Mouse (Mus musculus): Measurements from ENCODE around the gene Ube2f.
A peak's percentile ranks its signal among the peaks of the same experiment; 100 is the strongest.

Ube2f gene

DNA sequence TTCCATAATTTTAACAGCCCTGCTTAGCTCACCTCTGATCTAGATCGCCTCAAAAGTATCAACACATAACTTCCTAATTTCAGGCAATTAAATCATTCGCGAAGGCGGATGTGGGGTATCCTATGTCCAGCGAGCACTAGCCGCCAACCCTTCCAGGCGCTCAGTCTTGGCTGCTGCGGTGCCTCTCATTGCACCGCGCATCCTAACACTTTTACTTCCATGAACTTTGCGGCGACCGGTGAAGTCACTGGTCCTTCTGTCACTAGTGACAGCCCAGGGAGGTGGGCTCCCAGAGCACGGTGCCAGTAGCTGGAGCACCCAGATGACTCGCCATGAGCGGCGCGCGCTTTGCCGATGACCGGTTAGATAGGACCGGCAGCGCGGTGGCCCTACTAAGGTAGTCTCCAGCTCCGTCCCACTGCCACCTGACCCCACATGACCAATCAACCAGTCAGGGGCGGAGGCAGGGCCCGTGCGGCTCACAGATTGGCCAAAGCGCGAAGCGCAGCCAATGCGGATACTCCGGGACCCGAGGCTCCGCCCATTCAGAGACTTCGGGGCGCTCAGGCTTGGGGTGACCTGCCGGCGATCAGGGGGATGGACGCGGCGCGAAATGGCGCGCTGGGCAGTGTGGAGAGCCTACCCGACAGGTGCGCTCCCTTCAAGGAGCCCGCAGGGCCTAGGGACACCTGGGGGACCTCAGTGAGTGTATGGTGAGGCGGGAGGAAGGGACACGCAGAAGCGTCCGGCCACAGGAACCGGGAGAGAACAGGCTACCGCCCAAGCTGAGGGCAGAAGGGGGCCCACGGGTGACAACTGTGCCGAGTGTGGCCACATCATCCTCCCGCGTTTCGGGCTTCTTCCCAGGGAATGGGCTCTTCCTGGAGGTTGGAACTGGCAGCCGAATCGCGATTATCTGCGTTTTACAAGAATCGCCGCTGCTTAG is 48.0 kb downstream of the Ube2f start, which contains the start of gene Scly:
Gene Scly, plus strand, starts transcription at position 540 of the 946 bp plus-strand sequence.
- peak; percentile 81 for DNase-seq (ENCODE audit: low spot score)

DNA sequence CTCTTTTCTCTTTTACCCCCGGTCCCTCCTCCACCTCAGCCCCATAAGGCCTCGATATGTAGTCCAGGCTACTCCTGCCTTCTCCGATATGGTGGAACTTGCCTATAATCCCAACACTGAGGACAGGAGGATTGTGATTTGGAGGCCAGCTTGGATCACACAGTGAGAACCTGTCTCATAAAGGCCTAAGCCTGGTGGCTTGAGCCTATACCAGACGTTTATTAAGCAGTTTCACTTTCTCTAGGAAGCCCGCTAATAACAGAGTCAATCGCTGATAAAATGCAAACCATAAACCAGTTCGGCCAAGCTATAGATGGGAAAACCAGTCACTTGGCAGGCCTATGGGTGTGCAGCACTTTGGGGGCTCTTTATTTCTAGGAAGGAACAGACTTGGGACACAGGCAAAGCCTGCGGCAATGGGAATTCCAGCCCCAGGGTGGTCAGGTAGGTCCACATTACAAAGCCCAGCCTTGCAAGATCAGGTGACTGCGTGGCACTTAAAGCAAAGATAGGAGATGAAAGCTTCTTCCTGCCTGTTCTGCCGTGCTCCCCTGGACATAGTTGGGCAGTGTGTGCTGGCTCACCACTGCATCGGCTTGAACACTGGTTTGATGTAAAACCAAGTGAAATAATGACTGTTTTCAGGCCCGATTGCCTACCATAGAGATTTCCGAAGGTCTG is 49.1 kb downstream of the Ube2f start:
- no peak for DNase-seq (ENCODE audit: low spot score)

DNA sequence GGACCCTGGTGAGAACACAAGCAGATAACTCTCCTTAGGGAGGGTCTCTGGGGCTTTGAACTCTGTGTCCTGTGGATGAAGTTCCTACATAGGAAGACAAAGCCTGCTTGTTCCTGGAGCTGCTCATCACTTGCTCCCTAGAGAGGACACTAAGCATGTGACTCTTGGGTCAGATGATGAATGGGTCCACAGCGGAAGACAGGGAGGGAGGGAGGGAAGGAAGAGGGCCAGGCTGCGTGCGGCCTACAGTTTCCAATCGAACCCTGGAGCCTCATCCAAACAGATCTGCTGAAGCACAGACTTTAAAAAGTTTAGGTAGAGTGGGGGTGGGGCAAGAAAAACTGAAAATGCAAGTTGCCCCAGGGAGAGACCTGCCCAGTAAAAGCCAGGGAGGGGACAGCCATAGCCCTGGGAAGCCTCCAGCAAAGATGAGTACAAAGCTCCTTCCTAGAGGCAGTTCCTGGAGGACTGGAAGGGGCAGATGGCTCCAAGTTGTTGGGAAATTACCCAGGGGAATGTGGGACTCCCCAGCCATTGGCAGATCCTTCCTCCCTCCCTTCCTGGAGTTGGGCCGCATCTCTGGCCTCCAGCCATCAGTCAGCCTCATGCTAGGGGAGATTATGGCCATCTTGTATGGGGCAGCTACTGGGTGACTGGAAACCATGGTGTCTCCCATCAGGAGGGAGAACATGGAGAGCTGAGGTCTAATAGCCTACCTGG is 49.8 kb downstream of the Ube2f start:
- DNase-seq (ENCODE audit: low spot score), result no peak

DNA sequence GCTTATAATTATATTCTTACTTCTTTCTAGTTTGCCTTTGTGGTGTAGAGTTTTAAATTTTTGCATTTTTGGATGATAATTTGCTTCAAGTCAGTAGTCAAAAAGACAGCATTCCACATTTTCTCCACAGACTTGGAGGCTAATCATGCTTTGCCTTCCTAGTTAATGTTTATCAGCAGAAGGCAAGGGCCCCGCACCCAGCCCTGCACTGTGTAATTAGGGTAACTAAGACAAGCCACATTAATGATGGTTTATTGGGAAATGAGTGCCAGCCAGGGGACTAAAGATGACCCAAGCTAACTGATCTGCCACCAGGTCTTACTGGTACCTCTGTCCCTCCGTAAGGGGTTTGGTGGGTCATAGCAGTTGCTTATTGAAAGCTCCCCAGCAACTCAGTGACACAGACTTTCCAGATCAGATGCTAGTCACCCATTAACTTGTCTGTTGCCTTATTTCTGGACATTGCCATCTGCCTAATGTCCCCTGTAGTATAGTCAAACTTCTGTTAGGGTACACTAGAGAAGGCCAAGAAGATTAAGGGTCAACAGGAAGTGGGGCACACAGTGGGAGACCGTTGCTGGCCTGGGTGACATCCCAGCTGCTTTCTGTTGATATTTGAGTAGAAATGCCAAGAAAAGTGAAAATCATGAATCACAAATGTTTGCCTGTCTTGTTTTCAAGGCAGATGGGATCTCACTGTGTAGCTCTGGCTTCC is 51.3 kb downstream of the Ube2f start:
- DNase-seq (ENCODE audit: low spot score), result no peak

- DNase-seq (ENCODE audit: low spot score), result no peak
Measured at GRCm38 (mm10) chr1:91302021-91302420, 51.9 kb downstream of the Ube2f start.

GRCm38 (mm10) chr1:91304621-91305020 is 54.5 kb downstream of the Ube2f start:
- DNase-seq (ENCODE audit: low spot score), result no peak

DNA sequence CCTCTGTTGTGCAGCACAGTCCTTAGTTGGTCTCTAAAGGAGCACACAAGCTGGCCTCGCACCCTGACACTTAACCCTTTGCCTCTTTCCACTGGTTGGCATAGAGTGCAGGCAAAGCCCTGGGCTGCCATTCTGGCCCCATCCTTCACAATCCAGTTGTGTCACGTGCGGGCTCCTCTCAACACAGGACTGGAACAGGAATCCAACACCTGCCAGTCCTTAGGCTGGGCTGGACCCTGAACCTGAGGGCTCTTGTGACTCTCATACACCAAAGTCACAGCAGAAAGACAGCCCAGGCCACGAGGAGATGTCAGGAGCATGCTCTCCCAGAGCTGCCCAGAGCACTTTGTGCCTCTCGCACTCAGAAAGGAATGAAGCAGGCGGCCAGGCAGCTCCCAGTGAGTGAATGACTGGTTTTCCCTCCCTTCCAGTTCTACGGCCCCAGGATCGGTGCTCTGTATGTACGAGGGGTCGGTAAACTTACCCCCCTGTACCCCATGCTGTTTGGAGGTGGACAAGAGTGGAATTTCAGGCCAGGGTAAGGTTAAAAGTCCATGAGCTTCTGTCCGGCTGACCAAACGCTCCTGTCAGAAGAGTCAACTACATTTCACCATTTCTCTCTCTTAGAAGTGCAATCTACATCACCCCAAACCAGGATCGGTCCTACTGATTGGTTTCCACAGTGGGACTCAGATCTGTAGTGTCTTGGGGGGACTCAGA is 59.4 kb downstream of the Ube2f start:
- DNase-seq (ENCODE audit: low spot score), result no peak

DNA sequence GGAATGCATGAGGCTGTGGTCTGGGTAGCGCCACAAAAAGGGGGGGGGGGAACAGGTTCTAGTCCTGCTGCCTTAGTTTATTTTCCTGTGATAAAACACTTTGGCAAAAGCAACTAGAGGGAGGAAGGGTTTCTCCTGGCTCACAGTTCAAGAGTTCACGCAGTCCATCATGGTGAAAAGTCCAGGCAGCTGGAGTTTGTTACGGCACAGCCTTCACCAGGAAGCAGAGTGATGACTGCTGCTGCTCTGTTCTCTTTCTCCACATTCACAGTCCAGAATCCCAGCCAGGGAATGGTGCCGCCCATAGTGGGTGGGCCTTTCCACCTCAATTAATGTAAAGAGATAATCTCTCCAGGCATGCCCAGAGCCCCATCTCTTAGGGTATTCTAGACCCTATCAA is 62.2 kb downstream of the Ube2f start:
- DNase-seq (ENCODE audit: low spot score), result no peak

DNA sequence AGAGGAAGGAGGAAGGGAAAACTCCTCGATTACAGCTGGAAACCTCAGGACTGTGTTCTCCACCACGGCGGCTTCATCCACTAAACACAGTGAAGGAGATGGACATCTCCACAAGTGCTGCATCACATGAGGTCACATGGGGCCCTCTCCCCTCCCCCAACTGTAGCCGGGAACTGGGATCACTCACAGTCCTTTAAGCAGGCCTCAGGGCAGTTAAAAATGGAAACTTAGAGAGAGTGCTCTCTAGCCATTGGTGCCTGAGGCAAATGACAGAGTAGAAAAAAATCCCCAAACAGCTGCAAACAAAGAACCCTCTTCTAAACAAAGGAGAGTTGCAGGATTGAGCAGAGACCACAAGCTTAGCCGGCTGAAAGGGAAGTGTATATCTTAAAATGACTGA is 63.1 kb downstream of the Ube2f start:
- DNase-seq (ENCODE audit: low spot score), result no peak

DNA sequence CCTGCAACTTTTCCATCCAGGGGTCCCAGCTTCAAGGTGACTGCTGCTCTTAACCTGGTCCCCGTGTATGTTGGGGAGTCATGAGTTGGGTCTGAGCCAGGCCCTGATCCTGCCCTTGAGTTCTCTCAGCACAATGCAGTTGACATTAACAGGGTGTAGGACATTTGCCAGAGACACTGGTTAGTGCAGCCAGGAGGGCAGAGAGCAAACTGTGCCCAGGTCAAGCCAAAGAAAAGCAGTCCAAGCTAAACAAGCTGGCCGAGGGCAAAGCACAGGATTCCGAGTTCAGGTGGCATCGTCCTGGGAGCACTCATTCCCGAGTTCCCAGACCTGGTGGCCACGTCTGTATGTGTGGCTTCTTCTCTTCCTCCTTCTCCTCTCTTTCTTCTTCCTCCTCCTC is 67.6 kb downstream of the Ube2f start:
- DNase-seq (ENCODE audit: low spot score), result no peak

DNA sequence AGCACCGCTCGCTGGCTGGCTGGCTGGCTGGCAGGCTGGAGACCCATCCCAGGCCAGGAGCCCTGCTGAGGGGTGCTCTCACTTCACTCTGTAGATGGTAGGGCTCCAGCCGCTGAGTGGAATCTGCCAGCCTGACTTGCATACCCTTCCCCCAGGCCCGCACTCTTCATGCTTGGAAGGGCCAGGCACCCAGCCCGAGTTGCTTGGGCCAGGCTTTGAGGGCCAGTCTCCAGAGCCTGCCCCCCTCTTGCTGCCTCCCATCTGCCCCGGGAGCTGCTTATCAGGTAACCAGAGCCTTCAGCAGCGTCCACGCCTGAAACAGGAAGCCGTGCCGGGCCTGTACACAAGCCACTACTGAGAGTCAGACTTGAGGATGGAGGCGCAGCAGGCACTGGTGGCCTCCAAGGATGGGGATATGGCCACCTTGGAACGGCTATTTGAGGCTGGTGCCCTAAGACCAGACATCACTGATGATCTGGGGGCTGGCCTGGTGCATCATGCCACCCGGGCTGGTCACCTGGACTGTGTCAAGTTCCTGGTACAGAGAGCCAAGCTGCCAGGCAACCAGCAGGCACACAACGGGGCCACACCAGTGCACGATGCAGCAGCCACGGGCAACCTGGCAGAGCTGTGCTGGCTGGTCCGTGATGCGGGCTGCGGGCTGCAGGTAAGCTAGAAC is 71.8 kb downstream of the Ube2f start, which contains the start of gene Espnl:
Gene Espnl, plus strand, starts transcription at position 316 of the 679 bp plus-strand sequence.
- no peak for DNase-seq (ENCODE audit: low spot score)

- DNase-seq (ENCODE audit: low spot score), result no peak
Measured at GRCm38 (mm10) chr1:91324646-91325045, 74.5 kb downstream of the Ube2f start.

- DNase-seq (ENCODE audit: low spot score), result no peak
Measured at GRCm38 (mm10) chr1:91325488-91326042, 75.5 kb downstream of the Ube2f start.

DNA sequence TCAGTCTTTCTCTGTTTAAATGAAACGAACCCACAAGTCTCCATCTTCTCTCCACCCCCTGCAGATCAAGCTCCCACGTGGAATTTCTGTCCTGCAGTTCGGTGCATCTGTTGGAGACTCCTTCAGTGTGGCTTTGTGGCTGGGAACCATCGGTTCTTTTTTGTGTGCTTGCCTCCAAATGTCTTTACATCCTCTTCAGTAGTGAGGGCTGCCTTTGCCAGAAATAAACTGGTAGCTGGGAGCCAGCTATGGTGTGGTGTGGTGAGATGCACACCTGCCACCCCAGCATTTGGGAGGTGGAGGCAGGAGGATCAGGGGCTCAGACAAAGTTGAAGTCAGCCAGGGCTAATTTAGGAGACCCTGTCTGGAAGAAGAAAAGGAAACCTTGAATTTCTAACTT is 82.0 kb downstream of the Ube2f start:
- DNase-seq (ENCODE audit: low spot score), result no peak

GRCm38 (mm10) chr1:91333582-91333981 is 83.5 kb downstream of the Ube2f start:
- DNase-seq (ENCODE audit: low spot score), result no peak

GRCm38 (mm10) chr1:91337355-91337754 is 87.3 kb downstream of the Ube2f start:
- no peak for DNase-seq (ENCODE audit: low spot score)

All from ovary, postnatal 14 days (tissue).